Mouse (Mus musculus): ENCODE measurements around the gene Cacng4. TPM values are rescaled to one million over a fixed set of nuclear protein-coding genes. Genes with fewer than 3 reads are reported as not detected.

The Cacng4 gene
- polyA plus RNA-seq, 1 experiment: 0.74 TPM

GRCm38 (mm10) chr11:107760001-107760400 lies 34.4 kb downstream of the Cacng4 start:
- TF ChIP-seq CTCF (IDR thresholded peaks at IDR 0.05; ENCODE audit: control insufficient read depth, insufficient read depth, insufficient read length) (no peak), MYOD1 (IDR thresholded peaks at IDR 0.05; ENCODE audit: control insufficient read depth, insufficient read length, low read depth) (no peak), USF1 (IDR thresholded peaks at IDR 0.05; ENCODE audit: low read depth) (no peak), MYOG (IDR thresholded peaks at IDR 0.05; ENCODE audit: control insufficient read depth, extremely low read depth, insufficient read length) (no peak), CEBPB (IDR thresholded peaks at IDR 0.05; ENCODE audit: low read depth) (no peak), MAX (IDR thresholded peaks at IDR 0.05) (no peak), FOSL1 (IDR thresholded peaks at IDR 0.05; ENCODE audit: insufficient read depth, low read length, poor library complexity, severe bottlenecking) (no peak)
- H3K4me3 ChIP-seq (ENCODE audit: insufficient read depth, poor library complexity, severe bottlenecking): no peak overlapping the region
- H3K27me3 ChIP-seq (ENCODE audit: control insufficient read depth, insufficient read depth, insufficient read length): no peaks in the 10 kb centered on the region
- H3ac ChIP-seq (ENCODE audit: control insufficient read depth, insufficient read length, low read depth): no peak overlapping the region
- H3K36me3 ChIP-seq (ENCODE audit: control insufficient read depth, insufficient read depth): no peaks in the 10 kb centered on the region
- H3K79me2 ChIP-seq (ENCODE audit: control insufficient read depth, insufficient read depth): no peaks in the 10 kb centered on the region
- no peaks in the 10 kb centered on the region for H3K79me3 ChIP-seq (ENCODE audit: low read depth)

GRCm38 (mm10) chr11:107759516-107759915 lies 34.8 kb downstream of the Cacng4 start:
- Histone ChIP-seq H3ac (ENCODE audit: control insufficient read depth, insufficient read length, low read depth) (no peak overlapping the region), H3K79me3 (ENCODE audit: low read depth) (no peaks in the 10 kb centered on the region), H3K4me3 (ENCODE audit: insufficient read depth, poor library complexity, severe bottlenecking) (no peak overlapping the region), H3K27me3 (ENCODE audit: control insufficient read depth, insufficient read depth, insufficient read length) (no peaks in the 10 kb centered on the region), H3K79me2 (ENCODE audit: control insufficient read depth, insufficient read depth) (no peaks in the 10 kb centered on the region), H3K36me3 (ENCODE audit: control insufficient read depth, insufficient read depth) (no peaks in the 10 kb centered on the region)
- TF ChIP-seq FOSL1 (IDR thresholded peaks at IDR 0.05; ENCODE audit: insufficient read depth, low read length, poor library complexity, severe bottlenecking): no peak
- TF ChIP-seq USF1 (IDR thresholded peaks at IDR 0.05; ENCODE audit: low read depth): no peak
- TF ChIP-seq MYOG (IDR thresholded peaks at IDR 0.05; ENCODE audit: control insufficient read depth, extremely low read depth, insufficient read length): no peak

GRCm38 (mm10) chr11:107749114-107749513 lies 45.2 kb downstream of the Cacng4 start:
- no peaks in the 10 kb centered on the region for H3K79me2 ChIP-seq (ENCODE audit: control insufficient read depth, insufficient read depth)
- TF ChIP-seq CEBPB (IDR thresholded peaks at IDR 0.05; ENCODE audit: low read depth) (no peak), CTCF (IDR thresholded peaks at IDR 0.05; ENCODE audit: control insufficient read depth, insufficient read depth, insufficient read length) (no peak), MAX (IDR thresholded peaks at IDR 0.05) (no peak), MYOD1 (IDR thresholded peaks at IDR 0.05; ENCODE audit: control insufficient read depth, insufficient read length, low read depth) (no peak), USF1 (IDR thresholded peaks at IDR 0.05; ENCODE audit: low read depth) (no peak), MYOG (IDR thresholded peaks at IDR 0.05; ENCODE audit: control insufficient read depth, extremely low read depth, insufficient read length) (no peak), FOSL1 (IDR thresholded peaks at IDR 0.05; ENCODE audit: insufficient read depth, low read length, poor library complexity, severe bottlenecking) (no peak)
- H3ac ChIP-seq (ENCODE audit: control insufficient read depth, insufficient read length, low read depth): no peak overlapping the region
- no peak overlapping the region for H3K4me3 ChIP-seq (ENCODE audit: insufficient read depth, poor library complexity, severe bottlenecking)
- no peaks in the 10 kb centered on the region for H3K36me3 ChIP-seq (ENCODE audit: control insufficient read depth, insufficient read depth)
- no peaks in the 10 kb centered on the region for H3K79me3 ChIP-seq (ENCODE audit: low read depth)
- no peaks in the 10 kb centered on the region for H3K27me3 ChIP-seq (ENCODE audit: control insufficient read depth, insufficient read depth, insufficient read length)

- H3K79me2 ChIP-seq (ENCODE audit: control insufficient read depth, insufficient read depth): no peaks in the 10 kb centered on the region
- no peaks in the 10 kb centered on the region for H3K27me3 ChIP-seq (ENCODE audit: control insufficient read depth, insufficient read depth, insufficient read length)
- TF ChIP-seq CTCF (IDR thresholded peaks at IDR 0.05; ENCODE audit: control insufficient read depth, insufficient read depth, insufficient read length) (no peak), MAX (IDR thresholded peaks at IDR 0.05) (no peak), USF1 (IDR thresholded peaks at IDR 0.05; ENCODE audit: low read depth) (peak; percentile 81), MYOG (IDR thresholded peaks at IDR 0.05; ENCODE audit: control insufficient read depth, extremely low read depth, insufficient read length) (no peak)
- H3K4me3 ChIP-seq (ENCODE audit: insufficient read depth, poor library complexity, severe bottlenecking): no peak overlapping the region
- no peak overlapping the region for H3ac ChIP-seq (ENCODE audit: control insufficient read depth, insufficient read length, low read depth)
- H3K79me3 ChIP-seq (ENCODE audit: low read depth): no peaks in the 10 kb centered on the region
- no peaks in the 10 kb centered on the region for H3K36me3 ChIP-seq (ENCODE audit: control insufficient read depth, insufficient read depth)
These were observed 45.9 kb downstream of the Cacng4 start for GRCm38 (mm10) chr11:107748243-107749035.

- Histone ChIP-seq H3K4me3 (ENCODE audit: insufficient read depth, poor library complexity, severe bottlenecking) (no peak overlapping the region), H3ac (ENCODE audit: control insufficient read depth, insufficient read length, low read depth) (no peak overlapping the region), H3K36me3 (ENCODE audit: control insufficient read depth, insufficient read depth) (no peaks in the 10 kb centered on the region), H3K79me2 (ENCODE audit: control insufficient read depth, insufficient read depth) (no peaks in the 10 kb centered on the region), H3K27me3 (ENCODE audit: control insufficient read depth, insufficient read depth, insufficient read length) (no peaks in the 10 kb centered on the region), H3K79me3 (ENCODE audit: low read depth) (no peaks in the 10 kb centered on the region)
- TF ChIP-seq MAX (IDR thresholded peaks at IDR 0.05) (no peak), MYOG (IDR thresholded peaks at IDR 0.05; ENCODE audit: control insufficient read depth, extremely low read depth, insufficient read length) (no peak), MYOD1 (IDR thresholded peaks at IDR 0.05; ENCODE audit: control insufficient read depth, insufficient read length, low read depth) (no peak), FOSL1 (IDR thresholded peaks at IDR 0.05; ENCODE audit: insufficient read depth, low read length, poor library complexity, severe bottlenecking) (no peak), USF1 (IDR thresholded peaks at IDR 0.05; ENCODE audit: low read depth) (no peak), CEBPB (IDR thresholded peaks at IDR 0.05; ENCODE audit: low read depth) (no peak), CTCF (IDR thresholded peaks at IDR 0.05; ENCODE audit: control insufficient read depth, insufficient read depth, insufficient read length) (no peak)
These were observed 51.3 kb downstream of the Cacng4 start for GRCm38 (mm10) chr11:107743100-107743499.

Data from C2C12 (cell line).